Mouse (Mus musculus) ovary, postnatal 10 days (tissue): ENCODE data around the gene Pm20d1.
"Not testable (repeated sequence)": the region's sequence is repeated elsewhere in the genome, so short reads cannot be mapped to it uniquely, and the experiment has no call there.

Experiments
- DNase-seq: peaks from one replicate; pipeline ENCODE4 v3.0.0; 2022; ENCODE audit warnings: low spot score

The Pm20d1 gene

GRCm38 (mm10) chr1:131795171-131795570 is 2.0 kb upstream of the Pm20d1 start:
- no peak for DNase-seq

GRCm38 (mm10) chr1:131800001-131800400 is 2.8 kb downstream of the Pm20d1 start:
- no peak for DNase-seq

DNA sequence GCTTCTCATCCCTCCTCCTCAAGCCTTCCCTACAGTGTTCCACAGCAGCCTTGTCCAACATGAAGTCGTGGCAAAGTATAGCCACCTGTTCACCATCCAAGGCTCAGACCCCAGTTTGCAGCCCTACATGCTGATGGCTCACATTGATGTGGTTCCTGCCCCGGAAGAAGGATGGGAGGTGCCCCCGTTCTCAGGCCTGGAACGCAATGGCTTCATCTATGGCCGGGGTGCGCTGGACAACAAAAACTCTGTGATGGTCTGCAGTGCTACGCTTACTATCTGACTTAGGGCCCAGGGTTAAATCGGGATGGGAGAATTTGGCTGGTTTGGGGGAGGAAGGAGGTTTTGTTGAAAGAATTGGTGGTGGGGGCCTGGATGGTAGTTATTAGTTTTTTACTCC is 3.9 kb downstream of the Pm20d1 start:
- DNase-seq: no peak

- no peak for DNase-seq
Observed at GRCm38 (mm10) chr1:131802652-131803051, 5.5 kb downstream of the Pm20d1 start.

- DNase-seq: no peak
Observed at GRCm38 (mm10) chr1:131804166-131804565, 7.0 kb downstream of the Pm20d1 start.

- no peak for DNase-seq
Observed at GRCm38 (mm10) chr1:131808986-131809385, 11.8 kb downstream of the Pm20d1 start.

GRCm38 (mm10) chr1:131809651-131810050 is 12.5 kb downstream of the Pm20d1 start:
- no peak for DNase-seq

DNA sequence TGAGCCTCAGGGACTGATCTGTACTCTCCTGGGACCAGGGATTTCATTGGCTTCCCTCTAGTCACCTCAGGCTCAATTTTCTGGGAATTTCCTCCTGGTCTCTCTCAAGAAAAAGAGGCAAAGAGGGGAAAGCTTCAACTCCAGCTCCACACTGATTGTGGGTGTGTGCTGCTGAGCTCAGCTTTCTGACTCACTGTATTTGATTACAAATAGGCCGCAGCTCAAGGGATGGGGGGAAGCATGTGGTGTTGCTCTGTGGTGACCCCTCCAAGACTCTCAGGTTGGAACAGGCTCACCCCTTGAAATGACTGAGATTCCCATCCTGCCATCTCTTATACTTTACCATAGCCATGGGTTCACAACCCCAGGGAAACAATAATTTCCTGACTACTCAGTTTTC is 14.2 kb downstream of the Pm20d1 start:
- DNase-seq: no peak

DNA sequence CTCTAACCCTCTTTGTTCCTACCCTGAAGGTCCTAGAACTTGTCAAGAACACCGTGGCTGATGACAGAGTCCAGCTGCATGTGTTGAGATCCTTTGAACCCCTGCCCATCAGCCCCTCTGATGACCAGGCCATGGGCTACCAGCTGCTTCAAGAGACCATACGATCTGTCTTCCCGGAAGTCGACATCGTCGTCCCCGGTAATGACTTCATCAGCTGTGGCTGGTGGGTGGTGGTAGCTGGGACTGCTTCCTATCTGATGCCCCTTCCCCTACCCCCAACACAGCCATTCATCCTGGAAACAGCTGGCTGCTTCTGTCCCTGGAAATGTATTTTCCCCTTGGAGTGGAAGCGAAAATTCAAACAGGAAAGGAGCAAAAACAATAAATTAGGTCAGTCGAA is 14.8 kb downstream of the Pm20d1 start:
- DNase-seq: no peak

DNA sequence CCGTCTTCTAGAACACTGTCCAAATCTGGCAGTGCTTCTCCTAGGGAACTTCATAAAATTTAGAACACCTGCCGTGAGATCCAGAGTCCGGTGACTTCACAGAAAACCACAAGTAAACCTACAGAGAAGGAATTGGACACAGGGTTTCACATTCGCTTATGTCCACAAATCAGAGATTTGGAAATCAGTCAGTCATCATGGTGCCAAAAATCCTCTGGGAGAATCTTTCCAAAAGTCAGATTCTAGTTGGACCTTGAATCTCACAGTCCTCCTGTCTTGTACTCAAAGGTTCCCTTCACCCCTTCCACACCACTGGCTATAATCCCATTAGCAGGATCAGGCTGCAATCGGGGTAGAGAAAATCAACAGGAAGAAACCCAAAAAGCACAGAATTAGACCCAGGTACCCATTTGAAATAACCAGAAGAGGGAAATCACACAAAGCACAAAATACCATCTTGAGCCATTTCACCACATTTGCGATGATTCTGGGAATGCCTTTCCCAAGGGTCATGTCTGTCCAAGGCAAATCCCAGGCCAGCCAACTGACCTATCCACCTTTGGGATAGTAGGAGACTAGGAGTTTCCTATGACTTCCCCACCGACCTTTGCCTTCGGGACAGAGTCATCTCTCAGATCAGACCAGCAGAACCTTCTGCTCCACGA is 15.6 kb downstream of the Pm20d1 start:
- DNase-seq: no peak

DNA sequence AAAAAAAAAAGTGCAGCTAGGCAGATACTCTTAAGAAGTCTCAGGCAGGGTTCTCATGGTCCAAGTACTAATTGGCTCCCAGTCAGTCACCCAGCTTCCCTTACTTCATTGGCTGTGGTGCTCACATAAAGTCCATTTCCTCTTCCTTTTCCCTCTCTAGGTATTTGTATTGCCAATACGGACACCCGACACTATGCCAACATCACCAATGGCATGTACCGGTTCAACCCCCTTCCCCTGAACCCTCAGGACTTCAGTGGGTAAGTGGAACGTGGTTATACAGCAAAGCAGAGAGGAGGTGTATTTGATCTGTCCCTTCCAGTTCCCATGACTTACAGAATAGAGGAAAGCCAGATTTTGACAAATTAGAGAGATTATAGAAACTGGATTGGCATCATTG is 16.6 kb downstream of the Pm20d1 start:
- no peak for DNase-seq

DNA sequence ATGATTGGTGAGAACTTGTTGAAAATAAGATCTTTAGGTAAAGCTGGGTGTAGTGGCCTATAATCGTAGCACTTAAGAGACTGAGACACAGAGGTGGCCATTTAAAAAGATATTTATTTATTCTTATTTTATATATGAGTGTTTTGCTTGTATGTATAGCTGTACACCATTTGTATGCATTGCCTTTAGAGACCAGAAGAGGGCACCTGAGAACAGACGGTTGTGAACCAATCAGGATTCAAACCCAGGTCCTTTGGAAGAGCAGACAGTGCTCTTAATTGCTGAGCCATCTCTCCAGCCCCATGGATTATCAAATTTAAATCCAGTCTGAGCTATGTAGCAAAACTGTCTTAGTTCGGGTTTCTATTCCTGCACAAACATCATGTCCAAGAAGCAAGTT is 17.0 kb downstream of the Pm20d1 start:
- no peak for DNase-seq

DNA sequence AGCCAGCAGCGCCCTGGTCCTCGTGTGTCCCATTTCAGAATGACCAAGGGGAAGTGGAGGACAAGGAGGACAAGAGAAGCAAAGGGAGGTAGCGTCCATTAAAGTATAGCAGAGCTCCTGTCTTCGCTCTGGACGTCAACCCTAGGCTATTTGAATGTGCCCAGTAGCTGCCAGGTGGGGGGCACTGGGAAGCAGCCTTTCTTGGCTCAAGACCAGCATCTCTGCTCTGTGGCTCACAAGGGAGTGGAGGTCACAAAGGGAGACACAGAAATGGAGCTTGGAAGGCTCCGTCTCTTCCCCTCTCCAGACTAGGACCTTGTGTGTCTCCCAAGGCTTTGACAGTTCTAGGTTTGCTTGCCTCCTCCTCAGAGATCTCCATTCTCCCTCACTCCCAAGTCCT is 19.7 kb downstream of the Pm20d1 start:
- DNase-seq: no peak

- DNase-seq: not testable (repeated sequence)
Observed at GRCm38 (mm10) chr1:131820353-131820752, 23.2 kb downstream of the Pm20d1 start.

DNA sequence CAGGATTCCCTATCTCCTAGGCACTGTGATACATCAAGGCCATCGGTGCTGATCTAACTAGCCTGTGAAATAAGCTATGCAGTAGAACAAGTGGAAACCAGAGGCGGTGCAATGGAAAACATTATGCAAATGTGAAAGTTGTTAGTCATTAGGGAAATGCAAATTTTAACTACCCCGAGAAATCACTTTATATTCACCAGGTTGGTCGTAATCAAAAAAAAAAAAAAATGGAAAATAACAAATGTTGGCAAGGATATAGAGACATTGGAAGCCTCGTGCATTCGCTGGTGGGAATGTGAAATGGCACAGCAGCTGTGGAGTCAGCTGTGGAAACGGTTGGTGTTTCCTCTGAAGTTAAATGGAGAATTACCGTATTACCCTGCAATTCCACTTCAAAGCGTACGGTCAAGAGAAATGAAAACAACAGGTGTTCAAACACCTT is 23.7 kb downstream of the Pm20d1 start:
- no peak for DNase-seq

- DNase-seq: no peak
Observed at GRCm38 (mm10) chr1:131822292-131822691, 25.1 kb downstream of the Pm20d1 start.

- DNase-seq: no peak
Observed at GRCm38 (mm10) chr1:131822856-131823492, 25.8 kb downstream of the Pm20d1 start.

GRCm38 (mm10) chr1:131823563-131823962 is 26.4 kb downstream of the Pm20d1 start:
- DNase-seq: no peak

DNA sequence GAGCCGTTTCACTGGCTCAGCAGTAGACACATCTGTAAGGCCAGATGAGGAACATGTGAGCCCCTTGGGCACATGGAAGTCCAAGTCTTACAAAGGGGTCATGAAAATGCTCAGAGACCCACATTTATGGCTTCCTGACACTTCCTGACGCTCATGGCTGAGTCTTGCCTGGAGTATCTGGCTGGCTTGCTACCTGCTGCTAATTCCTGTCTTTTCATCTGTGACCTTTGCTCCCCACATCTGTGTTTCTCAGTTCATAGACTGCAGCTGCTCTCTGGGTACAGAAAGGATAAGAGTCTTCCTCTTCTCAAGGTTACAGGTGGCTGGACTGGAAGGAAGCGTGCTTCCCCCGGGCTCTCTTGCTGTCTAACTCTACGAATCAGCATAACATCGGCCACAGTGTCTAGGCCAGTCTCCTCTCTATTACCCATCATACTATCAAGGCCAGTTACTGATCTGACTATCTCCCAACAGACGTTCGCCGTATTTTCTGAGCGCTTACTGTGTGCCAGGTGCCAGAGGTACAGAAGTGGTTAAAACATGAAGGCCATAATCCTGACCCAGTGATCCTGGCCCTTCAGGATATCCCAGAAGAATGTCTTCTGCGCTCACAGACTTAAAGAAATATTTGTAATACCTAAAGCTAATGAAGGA is 27.5 kb downstream of the Pm20d1 start:
- DNase-seq: no peak

DNA sequence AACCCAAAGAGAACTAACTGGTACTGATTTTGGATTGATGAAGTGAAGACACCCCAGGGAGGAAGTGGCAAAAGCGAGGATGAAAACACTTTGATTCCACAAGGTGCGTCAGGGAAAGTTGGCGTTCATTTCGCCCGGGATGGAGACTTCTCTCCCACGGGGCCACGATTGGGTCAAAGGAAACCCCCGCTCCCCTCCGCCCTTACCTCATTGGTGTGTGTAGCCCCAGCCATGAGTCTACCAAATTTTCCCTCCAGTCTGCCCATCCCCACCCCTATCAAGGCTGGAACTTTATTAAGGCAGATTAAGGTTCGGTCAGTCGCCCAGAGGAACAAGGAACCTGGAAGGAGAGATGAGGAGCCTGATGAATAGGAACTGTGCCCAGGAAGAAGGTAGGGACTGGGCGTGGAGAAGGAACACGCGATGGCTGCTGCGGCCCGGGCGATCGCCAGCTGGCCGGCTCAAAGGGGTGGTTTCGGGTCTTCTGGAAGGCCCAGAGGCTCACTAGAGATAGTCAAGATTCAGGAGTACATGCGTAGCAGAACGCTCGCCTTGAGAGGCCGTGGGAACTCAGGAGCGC is 30.1 kb downstream of the Pm20d1 start, which contains the start of gene Slc41a1:
TSS of gene Slc41a1 (plus strand) at position 287 of the 580 bp plus-strand sequence.
- DNase-seq: no peak

DNA sequence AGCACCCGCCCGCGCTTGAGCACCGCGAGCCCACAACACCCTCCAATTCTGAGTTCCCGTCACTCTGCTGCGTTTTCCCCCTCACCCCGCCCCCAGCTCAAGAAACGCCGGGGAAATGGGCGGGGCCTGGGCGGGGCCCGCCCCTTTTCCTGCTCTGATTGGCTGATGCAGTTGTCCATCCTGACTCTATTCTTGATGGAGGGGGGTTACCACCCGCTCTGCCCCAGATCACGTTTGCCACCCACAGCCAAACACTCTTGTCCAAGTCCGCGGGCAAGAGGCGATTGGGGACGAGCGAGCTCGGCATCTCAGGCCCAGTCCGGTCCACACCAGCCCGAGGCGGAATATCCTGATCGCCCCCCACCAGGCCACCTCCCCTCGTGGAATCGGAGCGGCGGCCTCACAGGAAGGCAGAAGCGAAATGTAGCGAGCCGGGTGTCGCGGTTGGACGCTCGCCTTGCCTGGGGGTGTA is 30.6 kb downstream of the Pm20d1 start:
- peak; percentile 91 for DNase-seq

- no peak for DNase-seq
Observed at GRCm38 (mm10) chr1:131828297-131829126, 31.3 kb downstream of the Pm20d1 start.
